Mouse (Mus musculus): Measurements from ENCODE around the gene Stk11ip. TPM values are rescaled to one million over a fixed set of nuclear protein-coding genes. Genes with fewer than 3 reads are reported as not detected.

Gene Stk11ip
- polyA plus RNA-seq, 1 experiment from 2014 or later, result 20.6 TPM

DNA sequence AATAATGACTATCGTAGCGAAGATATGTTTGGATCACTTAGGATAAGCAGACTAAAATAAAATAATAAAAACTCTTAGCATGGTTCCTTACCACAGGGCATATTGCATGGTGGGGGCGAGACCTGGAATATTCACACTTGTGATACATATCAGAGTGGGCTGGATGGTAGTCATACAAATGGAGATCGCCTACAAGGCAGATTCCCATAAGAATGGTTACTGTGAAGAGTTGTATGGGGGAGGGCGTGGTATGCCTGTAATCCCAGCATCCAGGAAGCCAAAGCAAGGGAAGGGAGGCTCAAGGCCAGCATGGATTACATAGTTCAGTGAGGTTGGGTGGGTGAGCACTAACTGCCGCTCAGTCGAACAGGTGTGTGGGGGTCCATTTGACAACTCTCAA lies 40.6 kb upstream of the Stk11ip start:
- Histone ChIP-seq H3K27ac (ENCODE audit: low read depth, low read length) (no peak overlapping the region), H3K4me3 (ENCODE audit: low read depth, low read length) (no peak overlapping the region), H3K36me3 (ENCODE audit: control insufficient read depth, insufficient read depth, low read length) (peaks cover 2% of the 10 kb centered on the region), H3K4me2 (ENCODE audit: low read depth) (peak overlapping the region; percentile 89), H3K9me3 (ENCODE audit: control insufficient read depth, low read length) (no peaks in the 10 kb centered on the region), H3K4me1 (ENCODE audit: control insufficient read depth, insufficient read depth, low read length) (peaks cover 17% of the 10 kb centered on the region), H3K27me3 (ENCODE audit: control insufficient read depth, insufficient read depth, low read length) (peaks cover 23% of the 10 kb centered on the region), H3K9ac (ENCODE audit: low read length) (no peak overlapping the region)
- no peak for DNase-seq (ENCODE audit: low spot score)
- 82% methylated on average over 7 of the region's 7 CpGs for WGBS
- ATAC-seq (ENCODE audit: insufficient read depth, low FRiP score, low TSS enrichment), result no peak

DNA sequence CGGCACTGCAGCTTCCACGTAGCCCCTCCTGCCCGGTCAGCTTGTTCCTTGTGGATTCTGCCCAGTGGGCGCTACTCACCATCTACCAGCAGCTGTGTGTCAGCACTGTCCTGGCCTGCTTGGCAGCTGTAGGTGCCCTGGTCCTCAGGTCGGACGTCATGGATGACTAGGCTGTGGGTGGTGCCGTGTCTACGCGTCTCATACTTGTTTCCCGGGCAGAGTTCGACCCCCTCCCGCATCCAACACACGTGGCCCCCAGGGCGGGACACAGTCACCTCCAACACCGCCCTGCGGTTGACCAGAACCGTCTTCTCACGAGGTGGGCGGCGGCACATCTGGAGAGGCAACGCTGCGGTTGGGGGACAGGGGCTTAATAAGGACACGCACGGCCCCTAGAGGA lies 34.8 kb upstream of the Stk11ip start:
- peaks cover 9% of the 10 kb centered on the region; the same call in 1 of the 2 replicates for H3K4me1 ChIP-seq (ENCODE audit: control insufficient read depth, insufficient read depth, low read length)
- ATAC-seq (ENCODE audit: insufficient read depth, low FRiP score, low TSS enrichment) (no peak), DNase-seq (ENCODE audit: low spot score) (no peak)
- no peaks in the 10 kb centered on the region for H3K9me3 ChIP-seq (ENCODE audit: control insufficient read depth, low read length)
- no peak overlapping the region for H3K27ac ChIP-seq (ENCODE audit: low read depth, low read length)
- no peak overlapping the region for H3K9ac ChIP-seq (ENCODE audit: low read length)
- peaks cover 48% of the 10 kb centered on the region for H3K27me3 ChIP-seq (ENCODE audit: control insufficient read depth, insufficient read depth, low read length)
- peak overlapping the region; percentile 37; the same call in 1 of the 2 replicates for H3K4me3 ChIP-seq (ENCODE audit: low read depth, low read length)
- H3K4me2 ChIP-seq (ENCODE audit: low read depth), result peak overlapping the region; percentile 58
- H3K36me3 ChIP-seq (ENCODE audit: control insufficient read depth, insufficient read depth, low read length), result no peaks in the 10 kb centered on the region; the same call in 1 of the 2 replicates
- WGBS, result 5% methylated on average over 24 of the region's 24 CpGs

DNA sequence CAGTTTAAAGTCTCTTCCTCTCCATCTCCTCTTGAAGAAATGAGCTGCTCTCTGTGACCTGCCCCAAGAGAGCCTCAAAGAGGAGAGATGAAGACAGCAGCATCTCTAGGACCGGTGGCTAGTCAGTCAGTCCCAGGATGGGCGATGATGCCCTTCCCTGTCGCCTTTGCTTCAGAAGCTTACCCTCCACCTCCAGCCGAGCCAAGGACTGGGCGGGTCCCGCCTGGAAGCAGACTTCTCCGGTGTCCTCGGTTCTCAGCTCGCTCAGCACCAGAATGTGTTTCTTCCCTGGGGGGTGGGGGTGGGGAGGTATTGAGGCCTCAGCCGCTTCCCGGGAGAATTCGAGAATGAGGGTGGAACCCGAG lies 34.3 kb upstream of the Stk11ip start:
- ATAC-seq (ENCODE audit: insufficient read depth, low FRiP score, low TSS enrichment), result peak; percentile 24; the same call in 1 of the 2 replicates
- H3K4me2 ChIP-seq (ENCODE audit: low read depth), result peak overlapping the region; percentile 58
- under 1% methylated on average over 13 of the region's 13 CpGs for WGBS
- no peak for DNase-seq (ENCODE audit: low spot score)
- H3K9ac ChIP-seq (ENCODE audit: low read length), result peak overlapping the region; percentile 18; the same call in 1 of the 2 replicates
- no peaks in the 10 kb centered on the region; the same call in 1 of the 2 replicates for H3K36me3 ChIP-seq (ENCODE audit: control insufficient read depth, insufficient read depth, low read length)
- peaks cover 48% of the 10 kb centered on the region for H3K27me3 ChIP-seq (ENCODE audit: control insufficient read depth, insufficient read depth, low read length)
- H3K9me3 ChIP-seq (ENCODE audit: control insufficient read depth, low read length), result no peaks in the 10 kb centered on the region
- H3K27ac ChIP-seq (ENCODE audit: low read depth, low read length), result no peak overlapping the region
- H3K4me1 ChIP-seq (ENCODE audit: control insufficient read depth, insufficient read depth, low read length), result peaks cover 9% of the 10 kb centered on the region; the same call in 1 of the 2 replicates
- peak overlapping the region; percentile 37 for H3K4me3 ChIP-seq (ENCODE audit: low read depth, low read length)

DNA sequence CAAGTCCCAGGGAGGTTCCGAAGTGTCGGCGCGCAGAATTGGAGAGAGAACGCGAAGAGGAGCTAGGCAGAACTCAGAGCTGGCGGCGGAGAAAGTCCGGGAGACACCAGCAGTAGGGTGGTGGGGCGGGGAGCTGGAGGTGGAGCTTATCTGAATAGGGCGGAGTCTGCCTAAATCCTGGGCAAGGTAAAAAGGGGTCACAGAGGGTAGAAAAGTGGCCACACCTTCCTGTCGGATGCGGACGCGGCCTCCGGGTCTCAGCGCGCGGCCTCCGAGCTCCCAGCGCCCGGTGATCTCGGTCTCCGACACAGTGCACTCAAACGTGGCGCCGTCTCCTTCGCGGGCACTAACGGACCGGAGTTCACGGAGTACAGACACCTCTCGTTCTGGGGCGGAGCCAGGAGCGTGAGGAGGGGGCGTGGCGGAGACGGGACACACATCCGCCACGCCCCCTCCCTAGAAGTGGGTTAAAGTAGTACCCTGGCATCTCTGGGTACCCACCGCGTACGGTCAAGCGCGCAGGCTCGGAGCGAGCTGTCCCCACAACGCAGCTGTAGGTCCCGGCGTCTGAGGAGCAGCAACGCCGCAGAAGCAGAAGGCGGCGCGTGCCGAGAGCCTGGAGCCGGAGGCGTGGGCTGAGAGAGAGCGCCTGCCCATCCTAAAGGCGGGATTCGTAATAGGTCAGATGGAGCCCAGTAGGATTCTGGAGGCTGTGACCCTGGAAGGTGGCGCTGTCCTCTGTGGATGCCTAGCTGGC lies 33.7 kb upstream of the Stk11ip start:
- peaks cover 45% of the 10 kb centered on the region for H3K27me3 ChIP-seq (ENCODE audit: control insufficient read depth, insufficient read depth, low read length)
- no peaks in the 10 kb centered on the region for H3K9me3 ChIP-seq (ENCODE audit: control insufficient read depth, low read length)
- H3K27ac ChIP-seq (ENCODE audit: low read depth, low read length), result no peak overlapping the region
- peaks cover 9% of the 10 kb centered on the region; the same call in 1 of the 2 replicates for H3K4me1 ChIP-seq (ENCODE audit: control insufficient read depth, insufficient read depth, low read length)
- DNase-seq (ENCODE audit: low spot score) (peak; percentile 80), ATAC-seq (ENCODE audit: insufficient read depth, low FRiP score, low TSS enrichment) (peak; percentile 62; the same call in 1 of the 2 replicates)
- H3K36me3 ChIP-seq (ENCODE audit: control insufficient read depth, insufficient read depth, low read length), result no peaks in the 10 kb centered on the region; the same call in 1 of the 2 replicates
- H3K9ac ChIP-seq (ENCODE audit: low read length), result peak overlapping the region; percentile 18
- WGBS, result under 1% methylated on average over 62 of the region's 62 CpGs
- peak overlapping the region; percentile 58 for H3K4me2 ChIP-seq (ENCODE audit: low read depth)
- peak overlapping the region; percentile 37 for H3K4me3 ChIP-seq (ENCODE audit: low read depth, low read length)

DNA sequence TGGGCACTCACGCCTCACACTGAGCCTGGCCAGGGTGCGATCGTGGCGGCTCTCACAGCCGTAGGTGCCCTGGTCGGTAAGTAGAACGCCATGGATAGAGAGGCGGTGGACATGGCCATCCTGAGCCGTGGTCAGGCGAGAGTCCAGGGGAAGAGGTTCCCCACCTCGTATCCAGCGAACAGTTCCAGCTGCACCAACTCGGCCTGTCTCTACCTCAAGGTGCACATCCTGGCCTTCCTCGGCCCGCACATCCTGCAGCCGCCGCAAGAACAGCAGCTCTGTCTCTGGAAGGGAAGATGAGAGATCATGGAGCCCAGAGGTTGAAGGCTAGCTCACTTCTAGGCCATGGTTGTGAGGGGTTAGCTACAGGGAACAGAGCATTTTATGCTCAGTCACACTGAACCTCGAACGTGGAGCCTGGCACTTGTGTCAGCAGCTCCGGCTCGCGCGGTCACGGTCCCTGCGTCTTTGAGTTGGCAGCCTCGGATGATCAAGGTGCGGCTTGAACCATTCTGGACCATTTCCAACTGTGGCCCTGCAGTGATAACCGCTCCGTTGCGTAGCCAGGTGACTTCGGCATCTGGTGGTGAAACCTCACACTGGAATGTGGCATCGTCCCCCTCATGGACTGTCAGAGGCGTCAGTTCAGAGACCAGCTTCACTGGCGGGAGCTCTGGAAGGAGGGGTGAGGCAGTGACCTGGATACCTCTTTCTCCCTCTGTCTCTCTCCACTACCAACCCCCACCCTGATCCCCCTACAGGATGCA lies 30.4 kb upstream of the Stk11ip start:
- no peak for ATAC-seq (ENCODE audit: insufficient read depth, low FRiP score, low TSS enrichment)
- Histone ChIP-seq H3K36me3 (ENCODE audit: control insufficient read depth, insufficient read depth, low read length) (no peaks in the 10 kb centered on the region; the same call in 1 of the 2 replicates), H3K9ac (ENCODE audit: low read length) (no peak overlapping the region), H3K27ac (ENCODE audit: low read depth, low read length) (no peak overlapping the region), H3K9me3 (ENCODE audit: control insufficient read depth, low read length) (no peaks in the 10 kb centered on the region), H3K4me1 (ENCODE audit: control insufficient read depth, insufficient read depth, low read length) (peaks cover 9% of the 10 kb centered on the region; the same call in 1 of the 2 replicates), H3K4me2 (ENCODE audit: low read depth) (no peak overlapping the region), H3K4me3 (ENCODE audit: low read depth, low read length) (no peak overlapping the region), H3K27me3 (ENCODE audit: control insufficient read depth, insufficient read depth, low read length) (peaks cover 22% of the 10 kb centered on the region)
- 84% methylated on average over 34 of the region's 34 CpGs for WGBS
- no peak for DNase-seq (ENCODE audit: low spot score)

DNA sequence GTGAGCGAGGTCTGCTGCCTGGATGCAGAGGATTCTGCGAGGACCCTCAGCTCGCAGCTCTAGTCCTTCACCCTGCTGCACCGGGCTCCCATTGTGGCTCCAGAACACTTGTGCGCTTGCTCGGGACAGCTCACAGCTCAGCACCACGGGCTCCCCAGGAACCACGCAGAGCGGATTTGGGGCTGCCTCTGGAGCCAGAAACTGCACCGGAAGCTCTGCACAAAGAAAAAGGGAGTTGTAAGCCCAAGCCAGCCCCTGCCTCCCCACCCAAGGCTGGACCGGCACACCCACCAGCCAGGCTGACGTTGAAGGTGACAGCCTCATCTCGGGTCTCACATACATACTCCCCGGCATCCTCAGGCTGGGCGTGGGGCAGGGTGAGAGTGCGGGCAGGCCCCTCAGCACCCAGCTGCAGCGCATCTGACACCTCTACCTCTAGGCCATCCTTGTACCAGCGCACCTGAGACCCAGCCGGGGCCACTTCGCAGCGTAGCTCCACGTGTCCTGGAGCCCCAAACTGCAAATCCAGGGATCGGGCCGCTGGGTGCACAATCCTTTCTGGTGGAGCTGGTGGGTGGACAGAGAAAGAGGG lies 28.7 kb upstream of the Stk11ip start:
- peaks cover 8% of the 10 kb centered on the region; the same call in 1 of the 2 replicates for H3K27me3 ChIP-seq (ENCODE audit: control insufficient read depth, insufficient read depth, low read length)
- 0 out of 2 replicates have a peak, but pooled peaks cover 3% of the 10 kb centered on the region for H3K4me1 ChIP-seq (ENCODE audit: control insufficient read depth, insufficient read depth, low read length)
- H3K27ac ChIP-seq (ENCODE audit: low read depth, low read length), result no peak overlapping the region
- DNase-seq (ENCODE audit: low spot score) (no peak), ATAC-seq (ENCODE audit: insufficient read depth, low FRiP score, low TSS enrichment) (no peak)
- no peak overlapping the region for H3K9ac ChIP-seq (ENCODE audit: low read length)
- no peak overlapping the region for H3K4me3 ChIP-seq (ENCODE audit: low read depth, low read length)
- H3K9me3 ChIP-seq (ENCODE audit: control insufficient read depth, low read length), result no peaks in the 10 kb centered on the region
- 40% methylated on average over 24 of the region's 24 CpGs for WGBS
- no peaks in the 10 kb centered on the region; the same call in 1 of the 2 replicates for H3K36me3 ChIP-seq (ENCODE audit: control insufficient read depth, insufficient read depth, low read length)
- no peak overlapping the region for H3K4me2 ChIP-seq (ENCODE audit: low read depth)

DNA sequence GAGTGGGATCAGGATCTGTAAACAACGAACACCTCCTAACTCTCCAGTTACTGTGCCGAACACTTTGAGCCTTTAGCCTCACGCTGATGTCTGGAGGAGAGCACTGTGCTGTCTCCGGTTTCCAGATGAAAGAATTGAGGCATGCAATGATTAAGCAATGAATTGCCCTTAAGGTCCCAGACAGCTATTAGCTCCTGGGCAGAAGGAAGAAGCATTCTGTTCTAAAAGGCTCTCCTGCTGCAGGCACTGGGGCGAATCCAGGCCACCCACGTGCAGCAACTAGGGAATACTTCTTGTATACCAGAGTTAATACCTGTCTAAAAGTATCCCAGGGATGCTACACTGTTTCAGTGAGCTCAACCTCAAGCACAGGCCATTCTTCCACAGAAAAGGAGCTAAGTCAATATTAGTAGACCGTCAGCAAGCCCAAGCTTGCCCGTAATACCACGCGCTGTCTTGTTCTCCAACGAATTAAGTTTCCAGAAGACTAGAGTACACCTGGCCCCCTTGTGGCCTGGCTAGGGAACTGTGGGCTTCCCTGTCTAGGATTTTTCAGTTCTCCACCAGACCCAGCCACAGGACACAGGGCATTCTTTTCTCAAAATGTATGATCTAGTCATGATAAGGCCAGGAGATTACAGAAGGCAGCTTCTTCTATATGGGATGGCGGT lies 26.3 kb upstream of the Stk11ip start:
- Histone ChIP-seq H3K9ac (ENCODE audit: low read length) (no peak overlapping the region), H3K4me2 (ENCODE audit: low read depth) (no peak overlapping the region), H3K36me3 (ENCODE audit: control insufficient read depth, insufficient read depth, low read length) (no peaks in the 10 kb centered on the region; the same call in 1 of the 2 replicates), H3K9me3 (ENCODE audit: control insufficient read depth, low read length) (no peaks in the 10 kb centered on the region), H3K27ac (ENCODE audit: low read depth, low read length) (no peak overlapping the region), H3K4me1 (ENCODE audit: control insufficient read depth, insufficient read depth, low read length) (no peaks in the 10 kb centered on the region), H3K27me3 (ENCODE audit: control insufficient read depth, insufficient read depth, low read length) (no peaks in the 10 kb centered on the region), H3K4me3 (ENCODE audit: low read depth, low read length) (no peak overlapping the region)
- peak; percentile 52 for DNase-seq (ENCODE audit: low spot score)
- ATAC-seq (ENCODE audit: insufficient read depth, low FRiP score, low TSS enrichment), result no peak
- 42% methylated on average over 12 of the region's 12 CpGs for WGBS

DNA sequence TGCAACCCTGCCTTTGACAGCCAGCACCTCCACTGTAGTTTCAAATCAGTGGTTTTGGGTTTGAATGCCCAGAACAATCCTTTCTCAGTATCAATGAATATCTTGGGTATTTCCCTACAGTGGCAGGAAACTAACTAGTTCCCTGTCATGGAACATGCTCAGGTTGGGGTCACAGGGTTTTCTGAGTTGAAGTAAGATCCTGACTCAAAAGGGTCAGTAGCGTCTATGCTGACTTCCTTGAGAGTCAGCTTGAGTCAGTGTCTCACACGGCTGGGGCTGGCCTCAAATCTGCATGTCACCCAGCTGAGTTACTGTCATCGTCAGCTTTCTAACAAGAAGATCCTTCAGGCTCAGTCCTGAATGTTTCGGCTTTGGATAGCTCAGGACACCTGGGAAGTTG lies 22.4 kb upstream of the Stk11ip start:
- no peaks in the 10 kb centered on the region for H3K4me1 ChIP-seq (ENCODE audit: control insufficient read depth, insufficient read depth, low read length)
- ATAC-seq (ENCODE audit: insufficient read depth, low FRiP score, low TSS enrichment) (no peak), DNase-seq (ENCODE audit: low spot score) (no peak)
- no peak overlapping the region for H3K27ac ChIP-seq (ENCODE audit: low read depth, low read length)
- H3K27me3 ChIP-seq (ENCODE audit: control insufficient read depth, insufficient read depth, low read length), result no peaks in the 10 kb centered on the region; the same call in 1 of the 2 replicates
- H3K4me2 ChIP-seq (ENCODE audit: low read depth), result no peak overlapping the region
- 91% methylated on average over 4 of the region's 4 CpGs for WGBS
- H3K4me3 ChIP-seq (ENCODE audit: low read depth, low read length), result no peak overlapping the region
- no peak overlapping the region for H3K9ac ChIP-seq (ENCODE audit: low read length)
- H3K9me3 ChIP-seq (ENCODE audit: control insufficient read depth, low read length), result no peaks in the 10 kb centered on the region
- H3K36me3 ChIP-seq (ENCODE audit: control insufficient read depth, insufficient read depth, low read length), result peaks cover 3% of the 10 kb centered on the region; the same call in 1 of the 2 replicates
